Mouse (Mus musculus): ENCODE data around the gene AI854703. TPM values are rescaled to one million over a fixed set of nuclear protein-coding genes. Genes with fewer than 3 reads are reported as not detected.

AI854703 gene
- polyA plus RNA-seq, 1 experiment from 2014 or later: 0.69 TPM

DNA sequence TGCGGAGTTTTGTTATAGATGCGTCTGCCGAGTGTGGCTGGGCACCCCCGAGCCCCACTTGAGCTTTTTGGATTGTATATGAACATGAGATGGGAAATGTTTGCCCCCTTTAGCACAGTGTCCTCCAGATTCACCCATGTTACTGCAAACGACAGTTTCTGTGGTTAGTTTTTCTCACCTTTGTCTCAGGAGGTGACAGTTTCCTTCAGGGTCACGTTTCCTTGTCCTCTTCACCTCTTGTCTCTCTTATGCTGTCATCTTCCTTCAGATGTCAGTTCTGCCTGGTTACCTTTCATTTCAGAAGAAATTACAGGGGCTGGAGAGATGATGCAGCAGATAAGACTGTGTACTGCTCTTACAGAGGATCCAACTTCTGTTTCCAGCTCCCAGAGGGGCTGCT is 53.1 kb downstream of the AI854703 start:
- WGBS: 76% methylated on average over 6 of the region's 6 CpGs
- Histone ChIP-seq H3K4me3 (ENCODE audit: low read depth, low read length) (no peak overlapping the region), H3K9ac (replicated peaks; ENCODE audit: low read length) (no peak overlapping the region), H3K4me2 (ENCODE audit: low read depth, low read length) (no peak overlapping the region), H3K36me3 (replicated peaks; ENCODE audit: control insufficient read depth, insufficient read depth, low read depth, low read length) (no peaks in the 10 kb centered on the region), H3K27me3 (ENCODE audit: control insufficient read depth, insufficient read depth, low read length) (no peaks in the 10 kb centered on the region), H3K9me3 (replicated peaks; ENCODE audit: control insufficient read depth, low read length) (no peaks in the 10 kb centered on the region), H3K27ac (replicated peaks; ENCODE audit: low read depth, low read length) (no peak overlapping the region), H3K4me1 (ENCODE audit: control insufficient read depth, insufficient read depth, low read length) (no peaks in the 10 kb centered on the region)
- ATAC-seq (replicated peaks; ENCODE audit: insufficient number of reproducible peaks, low FRiP score, low TSS enrichment, low read depth): no peak
- no peak for DNase-seq (ENCODE audit: low spot score)

DNA sequence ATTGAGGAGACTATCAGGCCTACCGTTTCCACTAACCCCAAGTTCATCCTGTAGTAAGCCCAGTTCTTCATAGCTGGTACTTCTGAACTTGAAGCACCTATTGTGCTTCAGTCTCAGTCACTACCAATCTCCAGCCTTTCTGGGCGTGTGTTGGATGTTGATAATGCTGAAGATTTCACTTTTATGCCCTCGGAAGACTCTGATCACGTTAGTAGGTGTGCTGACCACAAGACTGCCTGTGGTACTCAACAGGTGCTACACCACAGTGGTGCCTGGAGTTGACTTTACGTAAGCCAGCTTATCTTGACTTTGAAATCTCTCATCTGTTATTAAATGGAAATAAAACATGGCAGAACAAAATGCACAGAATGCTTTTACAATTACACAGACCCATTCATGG is 53.9 kb downstream of the AI854703 start:
- ATAC-seq (replicated peaks; ENCODE audit: insufficient number of reproducible peaks, low FRiP score, low TSS enrichment, low read depth) (no peak), DNase-seq (ENCODE audit: low spot score) (no peak)
- H3K4me1 ChIP-seq (ENCODE audit: control insufficient read depth, insufficient read depth, low read length): no peaks in the 10 kb centered on the region
- WGBS: 80% methylated on average over 5 of the region's 5 CpGs
- no peaks in the 10 kb centered on the region for H3K27me3 ChIP-seq (ENCODE audit: control insufficient read depth, insufficient read depth, low read length)
- H3K27ac ChIP-seq (replicated peaks; ENCODE audit: low read depth, low read length): no peak overlapping the region
- H3K36me3 ChIP-seq (replicated peaks; ENCODE audit: control insufficient read depth, insufficient read depth, low read depth, low read length): no peaks in the 10 kb centered on the region
- H3K9ac ChIP-seq (replicated peaks; ENCODE audit: low read length): no peak overlapping the region
- H3K4me2 ChIP-seq (ENCODE audit: low read depth, low read length): no peak overlapping the region
- no peaks in the 10 kb centered on the region for H3K9me3 ChIP-seq (replicated peaks; ENCODE audit: control insufficient read depth, low read length)
- H3K4me3 ChIP-seq (ENCODE audit: low read depth, low read length): no peak overlapping the region

DNA sequence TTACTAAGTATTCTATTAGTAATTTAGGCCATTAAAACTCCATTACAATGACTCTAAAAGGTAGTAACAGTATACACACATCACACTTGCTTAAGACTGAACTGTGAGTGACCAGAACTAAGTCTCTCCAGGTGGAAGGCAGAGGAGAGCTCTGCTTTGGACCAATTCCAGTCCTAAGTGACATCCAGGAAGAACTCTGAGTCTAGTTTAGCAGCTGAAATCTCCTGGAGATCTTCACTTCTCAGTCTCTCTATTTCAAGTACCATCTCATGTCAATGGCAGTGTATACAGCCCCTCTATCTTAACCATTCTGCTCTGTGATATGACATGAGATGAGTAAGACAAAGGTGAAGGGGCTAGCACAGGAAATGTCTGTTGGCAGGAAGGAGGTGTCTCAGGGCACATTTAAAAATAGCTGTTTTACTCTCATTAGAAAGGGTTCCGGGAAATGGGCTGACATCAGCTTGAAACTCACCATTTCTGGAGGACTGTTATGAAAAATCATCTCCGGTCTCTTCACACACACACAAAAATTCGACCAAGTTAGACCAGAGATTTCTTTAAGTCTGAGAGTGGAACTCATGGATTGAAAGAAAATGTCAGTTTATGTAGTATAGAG is 55.0 kb downstream of the AI854703 start:
- no peak overlapping the region for H3K9ac ChIP-seq (replicated peaks; ENCODE audit: low read length)
- ATAC-seq (replicated peaks; ENCODE audit: insufficient number of reproducible peaks, low FRiP score, low TSS enrichment, low read depth) (no peak), DNase-seq (ENCODE audit: low spot score) (no peak)
- no peaks in the 10 kb centered on the region for H3K36me3 ChIP-seq (replicated peaks; ENCODE audit: control insufficient read depth, insufficient read depth, low read depth, low read length)
- 76% methylated on average over 3 of the region's 3 CpGs for WGBS
- H3K27ac ChIP-seq (replicated peaks; ENCODE audit: low read depth, low read length): no peak overlapping the region
- H3K4me1 ChIP-seq (ENCODE audit: control insufficient read depth, insufficient read depth, low read length): no peaks in the 10 kb centered on the region
- H3K27me3 ChIP-seq (ENCODE audit: control insufficient read depth, insufficient read depth, low read length): no peaks in the 10 kb centered on the region
- H3K9me3 ChIP-seq (replicated peaks; ENCODE audit: control insufficient read depth, low read length): no peaks in the 10 kb centered on the region
- H3K4me3 ChIP-seq (ENCODE audit: low read depth, low read length): no peak overlapping the region
- no peak overlapping the region for H3K4me2 ChIP-seq (ENCODE audit: low read depth, low read length)

DNA sequence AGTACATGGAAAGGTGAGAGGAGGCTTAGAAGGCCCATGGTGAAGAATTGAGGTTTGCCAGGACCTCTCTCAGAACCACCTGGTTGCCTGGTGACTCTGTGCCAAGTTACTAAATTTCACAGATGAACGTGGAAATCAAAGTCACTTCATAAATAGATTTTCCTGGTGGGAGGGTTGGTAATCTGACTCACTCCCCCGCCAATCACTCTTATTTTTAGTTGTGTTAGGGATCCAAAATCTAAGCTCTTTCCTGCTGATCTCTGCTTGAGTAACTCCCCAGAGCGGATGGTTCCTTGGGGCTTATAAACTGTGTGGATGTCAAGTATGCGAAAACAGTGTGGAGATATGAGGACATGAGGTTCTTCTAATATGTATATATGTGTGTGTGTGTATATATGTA is 55.7 kb downstream of the AI854703 start:
- 78% methylated on average over 4 of the region's 4 CpGs for WGBS
- no peak overlapping the region for H3K4me2 ChIP-seq (ENCODE audit: low read depth, low read length)
- no peaks in the 10 kb centered on the region for H3K4me1 ChIP-seq (ENCODE audit: control insufficient read depth, insufficient read depth, low read length)
- H3K27ac ChIP-seq (replicated peaks; ENCODE audit: low read depth, low read length): no peak overlapping the region
- no peaks in the 10 kb centered on the region for H3K9me3 ChIP-seq (replicated peaks; ENCODE audit: control insufficient read depth, low read length)
- no peaks in the 10 kb centered on the region for H3K36me3 ChIP-seq (replicated peaks; ENCODE audit: control insufficient read depth, insufficient read depth, low read depth, low read length)
- H3K27me3 ChIP-seq (ENCODE audit: control insufficient read depth, insufficient read depth, low read length): no peaks in the 10 kb centered on the region
- ATAC-seq (replicated peaks; ENCODE audit: insufficient number of reproducible peaks, low FRiP score, low TSS enrichment, low read depth) (no peak), DNase-seq (ENCODE audit: low spot score) (no peak)
- H3K9ac ChIP-seq (replicated peaks; ENCODE audit: low read length): no peak overlapping the region
- no peak overlapping the region for H3K4me3 ChIP-seq (ENCODE audit: low read depth, low read length)

Other genes starting within 250 kb of the AI854703 start
- 18.4 and 19.8 TPM in 2 replicates for gene Krba1, start 231.2 kb upstream of the AI854703 start, polyA plus RNA-seq (2014; fragmentation: Nextera tagmentation; extraction: Ambion mirVana)
- gene Zfp467, start 180.9 kb upstream of the AI854703 start, polyA plus RNA-seq (2014; fragmentation: Nextera tagmentation; extraction: Ambion mirVana): 16.6 and 17.1 TPM in 2 replicates
- 0.33 and 0.36 TPM in 2 replicates for gene Sspo, start 178.5 kb upstream of the AI854703 start, polyA plus RNA-seq (2014; fragmentation: Nextera tagmentation; extraction: Ambion mirVana)
- gene Atp6v0e2, start 89.1 kb upstream of the AI854703 start, polyA plus RNA-seq (2014; fragmentation: Nextera tagmentation; extraction: Ambion mirVana): 18.9 and 22.3 TPM in 2 replicates
- 10.9 and 14.3 TPM in 2 replicates for gene Lrrc61, start 72.0 kb upstream of the AI854703 start, polyA plus RNA-seq (2014; fragmentation: Nextera tagmentation; extraction: Ambion mirVana)
- 3.8 and 4.3 TPM in 2 replicates for gene Rarres2, start 54.0 kb upstream of the AI854703 start, polyA plus RNA-seq (2014; fragmentation: Nextera tagmentation; extraction: Ambion mirVana)
- gene Gm45021, start 37.2 kb upstream of the AI854703 start, polyA plus RNA-seq (2014; fragmentation: Nextera tagmentation; extraction: Ambion mirVana): not detected in 2 replicates
- gene Repin1, start 32.9 kb upstream of the AI854703 start, polyA plus RNA-seq (2014; fragmentation: Nextera tagmentation; extraction: Ambion mirVana): 33.5 and 34.2 TPM in 2 replicates
- not detected in 2 replicates for gene Gm44965, start 32.8 kb upstream of the AI854703 start, polyA plus RNA-seq (2014; fragmentation: Nextera tagmentation; extraction: Ambion mirVana)
- 7.1 and 7.4 TPM in 2 replicates for gene Zfp775, start 24.7 kb upstream of the AI854703 start, polyA plus RNA-seq (2014; fragmentation: Nextera tagmentation; extraction: Ambion mirVana)
- gene Gimap8, start 20.5 kb downstream of the AI854703 start, polyA plus RNA-seq (2014; fragmentation: Nextera tagmentation; extraction: Ambion mirVana): 0.20 and 0.25 TPM in 2 replicates
- 9.0 and 10.2 TPM in 2 replicates for gene Gimap9, start 49.4 kb downstream of the AI854703 start, polyA plus RNA-seq (2014; fragmentation: Nextera tagmentation; extraction: Ambion mirVana)
- gene Gimap4, start 57.8 kb downstream of the AI854703 start, polyA plus RNA-seq (2014; fragmentation: Nextera tagmentation; extraction: Ambion mirVana): 9.6 and 10.2 TPM in 2 replicates
- 13.9 and 16.9 TPM in 2 replicates for gene Gimap6, start 81.5 kb downstream of the AI854703 start, polyA plus RNA-seq (2014; fragmentation: Nextera tagmentation; extraction: Ambion mirVana)
- not detected in 2 replicates for gene Gm28053, start 91.8 kb downstream of the AI854703 start, polyA plus RNA-seq (2014; fragmentation: Nextera tagmentation; extraction: Ambion mirVana)
- not detected in 2 replicates for gene Gimap7, start 91.9 kb downstream of the AI854703 start, polyA plus RNA-seq (2014; fragmentation: Nextera tagmentation; extraction: Ambion mirVana)
- gene Gimap1, start 112.3 kb downstream of the AI854703 start, polyA plus RNA-seq (2014; fragmentation: Nextera tagmentation; extraction: Ambion mirVana): 5.5 and 5.6 TPM in 2 replicates
- 0.63 and 1.2 TPM in 2 replicates for gene Gimap5, start 119.4 kb downstream of the AI854703 start, polyA plus RNA-seq (2014; fragmentation: Nextera tagmentation; extraction: Ambion mirVana)
- not detected in 2 replicates for gene Gimap3, start 144.1 kb downstream of the AI854703 start, polyA plus RNA-seq (2014; fragmentation: Nextera tagmentation; extraction: Ambion mirVana)
- 30.4 and 32.7 TPM in 2 replicates for gene Tmem176a, start 214.2 kb downstream of the AI854703 start, polyA plus RNA-seq (2014; fragmentation: Nextera tagmentation; extraction: Ambion mirVana)
- gene Tmem176b, start 214.7 kb downstream of the AI854703 start, polyA plus RNA-seq (2014; fragmentation: Nextera tagmentation; extraction: Ambion mirVana): 87.3 and 103 TPM in 2 replicates
- not detected in 2 replicates for gene Aoc1, start 246.1 kb downstream of the AI854703 start, polyA plus RNA-seq (2014; fragmentation: Nextera tagmentation; extraction: Ambion mirVana)

Measured in embryonic facial prominence, embryonic 11.5 days (tissue).